Mouse (Mus musculus): Measurements from ENCODE around the gene Rab37. TPM values are rescaled to one million over a fixed set of nuclear protein-coding genes. Genes with fewer than 3 reads are reported as not detected.
A peak's percentile ranks its signal among the peaks of the same experiment; 100 is the strongest.

Gene Rab37
- polyA plus RNA-seq, 1 experiment from 2014 or later = 0.89 TPM

- Histone ChIP-seq H3K4me3 (ENCODE audit: low read length) (no peak overlapping the region), H3K27me3 (replicated peaks; ENCODE audit: control insufficient read depth, insufficient read depth, low read length) (0 out of 2 replicates have a peak, but pooled peaks cover 5% of the 10 kb centered on the region), H3K4me1 (ENCODE audit: control insufficient read depth, insufficient read depth, low read depth, low read length) (no peaks in the 10 kb centered on the region), H3K9ac (ENCODE audit: low read depth, low read length) (no peak overlapping the region), H3K9me3 (ENCODE audit: control insufficient read depth, low read length) (no peaks in the 10 kb centered on the region), H3K36me3 (ENCODE audit: control insufficient read depth, insufficient read depth, low read length) (no peaks in the 10 kb centered on the region), H3K27ac (ENCODE audit: low read depth, low read length) (no peak overlapping the region), H3K4me2 (ENCODE audit: low read length) (no peak overlapping the region)
- 60% methylated on average over 3 of the region's 3 CpGs for WGBS
- no peak for ATAC-seq
These were observed 9.9 kb upstream of the Rab37 start for GRCm38 (mm10) chr11:115081373-115081772.

DNA sequence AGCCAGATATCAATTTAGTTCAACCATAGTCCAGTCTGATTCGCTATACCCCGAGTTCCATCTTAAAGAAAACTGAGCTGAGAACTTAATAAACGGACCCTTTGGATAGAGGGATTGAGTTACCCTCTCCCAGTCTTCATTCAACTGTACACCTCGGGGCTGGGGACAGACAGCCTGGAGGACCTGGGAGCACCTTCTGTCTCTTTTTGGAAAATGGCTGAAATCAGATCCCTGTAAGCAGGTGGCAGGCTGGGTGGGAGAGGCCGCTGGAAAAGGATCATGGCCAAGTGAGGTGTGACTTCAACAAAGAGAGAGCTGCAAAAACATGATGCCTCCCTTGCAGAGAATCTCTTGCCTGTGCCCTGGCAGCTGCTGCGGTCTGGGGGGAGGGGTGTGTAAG lies 9.0 kb upstream of the Rab37 start:
- Histone ChIP-seq H3K9me3 (ENCODE audit: control insufficient read depth, low read length) (no peaks in the 10 kb centered on the region), H3K9ac (ENCODE audit: low read depth, low read length) (no peak overlapping the region), H3K27me3 (replicated peaks; ENCODE audit: control insufficient read depth, insufficient read depth, low read length) (0 out of 2 replicates have a peak, but pooled peaks cover 5% of the 10 kb centered on the region), H3K4me1 (ENCODE audit: control insufficient read depth, insufficient read depth, low read depth, low read length) (no peaks in the 10 kb centered on the region), H3K4me2 (ENCODE audit: low read length) (no peak overlapping the region), H3K4me3 (ENCODE audit: low read length) (no peak overlapping the region), H3K36me3 (ENCODE audit: control insufficient read depth, insufficient read depth, low read length) (no peaks in the 10 kb centered on the region), H3K27ac (ENCODE audit: low read depth, low read length) (no peak overlapping the region)
- 78% methylated on average over 6 of the region's 6 CpGs for WGBS
- no peak for ATAC-seq

DNA sequence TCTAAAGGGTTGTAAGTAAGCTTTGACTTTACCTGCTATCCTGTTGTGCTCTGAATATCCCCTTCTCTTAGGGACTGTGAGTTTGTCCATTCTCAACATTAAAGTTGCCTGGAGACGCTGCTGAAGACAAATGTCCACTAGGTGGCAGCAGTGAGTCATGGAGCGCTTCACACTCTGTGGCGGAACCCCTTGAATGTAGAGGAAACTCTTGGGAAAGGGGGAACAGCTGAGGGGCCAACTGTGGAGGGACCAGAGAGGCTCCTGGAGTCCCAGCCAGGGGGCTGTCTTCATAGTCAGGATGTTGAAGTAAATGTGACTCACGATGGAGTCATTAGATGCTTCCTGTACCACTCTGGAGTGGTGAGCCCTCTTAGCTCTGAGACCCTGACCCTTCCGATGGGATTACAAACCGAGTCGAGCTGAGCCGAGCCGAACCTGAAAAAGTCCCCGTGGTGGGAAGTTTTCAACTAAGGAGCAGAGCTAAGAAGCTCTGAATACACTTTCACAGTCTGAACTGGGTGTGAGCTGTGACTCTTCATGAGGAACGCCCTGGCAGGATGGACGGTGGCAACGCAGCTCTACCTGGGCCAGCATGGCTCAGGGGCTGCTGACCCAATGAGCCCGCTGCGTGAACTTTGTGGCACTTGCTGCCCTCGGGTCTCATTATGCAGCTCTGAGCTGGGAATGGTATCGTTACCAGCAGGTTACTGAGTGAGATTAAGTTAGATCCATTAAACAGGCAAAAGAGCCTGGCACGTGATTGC lies 7.7 kb upstream of the Rab37 start:
- Histone ChIP-seq H3K27ac (ENCODE audit: low read depth, low read length) (no peak overlapping the region), H3K4me3 (ENCODE audit: low read length) (no peak overlapping the region), H3K9ac (ENCODE audit: low read depth, low read length) (no peak overlapping the region), H3K9me3 (ENCODE audit: control insufficient read depth, low read length) (no peaks in the 10 kb centered on the region), H3K4me2 (ENCODE audit: low read length) (no peak overlapping the region), H3K27me3 (replicated peaks; ENCODE audit: control insufficient read depth, insufficient read depth, low read length) (0 out of 2 replicates have a peak, but pooled peaks cover 5% of the 10 kb centered on the region), H3K4me1 (ENCODE audit: control insufficient read depth, insufficient read depth, low read depth, low read length) (no peaks in the 10 kb centered on the region), H3K36me3 (ENCODE audit: control insufficient read depth, insufficient read depth, low read length) (no peaks in the 10 kb centered on the region)
- WGBS = 46% methylated on average over 18 of the region's 18 CpGs
- no peak for ATAC-seq

GRCm38 (mm10) chr11:115084595-115084994 lies 6.6 kb upstream of the Rab37 start:
- Histone ChIP-seq H3K27me3 (replicated peaks; ENCODE audit: control insufficient read depth, insufficient read depth, low read length) (0 out of 2 replicates have a peak, but pooled peaks cover 5% of the 10 kb centered on the region), H3K9me3 (ENCODE audit: control insufficient read depth, low read length) (no peaks in the 10 kb centered on the region), H3K4me3 (ENCODE audit: low read length) (no peak overlapping the region), H3K36me3 (ENCODE audit: control insufficient read depth, insufficient read depth, low read length) (no peaks in the 10 kb centered on the region), H3K27ac (ENCODE audit: low read depth, low read length) (no peak overlapping the region), H3K9ac (ENCODE audit: low read depth, low read length) (no peak overlapping the region), H3K4me2 (ENCODE audit: low read length) (no peak overlapping the region), H3K4me1 (ENCODE audit: control insufficient read depth, insufficient read depth, low read depth, low read length) (no peaks in the 10 kb centered on the region)
- whole genome bisulfite sequencing = 15% methylated on average over 12 of the region's 12 CpGs
- ATAC-seq = no peak

DNA sequence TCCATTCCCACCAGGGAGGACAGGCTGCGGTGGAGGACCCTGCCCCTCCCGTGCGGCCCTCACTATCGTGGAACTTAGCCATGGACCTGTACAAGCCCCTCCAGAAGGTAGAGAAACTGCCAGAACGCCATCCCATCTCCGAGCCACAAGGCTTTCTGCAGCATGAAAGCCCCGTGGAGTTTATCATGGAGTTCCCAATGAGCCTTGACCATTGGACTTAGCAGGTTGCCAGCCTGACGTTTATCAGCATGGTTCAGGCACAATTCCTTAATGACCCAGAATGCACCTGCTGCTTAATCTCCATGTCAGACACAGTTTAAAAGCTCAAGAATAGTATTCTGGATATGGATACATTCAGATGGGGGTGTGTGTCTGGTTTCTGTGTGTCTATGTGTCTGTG lies 6.2 kb upstream of the Rab37 start:
- 42% methylated on average over 8 of the region's 8 CpGs for WGBS
- Histone ChIP-seq H3K9me3 (ENCODE audit: control insufficient read depth, low read length) (no peaks in the 10 kb centered on the region), H3K4me1 (ENCODE audit: control insufficient read depth, insufficient read depth, low read depth, low read length) (no peaks in the 10 kb centered on the region), H3K27ac (ENCODE audit: low read depth, low read length) (no peak overlapping the region), H3K4me2 (ENCODE audit: low read length) (no peak overlapping the region), H3K36me3 (ENCODE audit: control insufficient read depth, insufficient read depth, low read length) (no peaks in the 10 kb centered on the region), H3K27me3 (replicated peaks; ENCODE audit: control insufficient read depth, insufficient read depth, low read length) (0 out of 2 replicates have a peak, but pooled peaks cover 5% of the 10 kb centered on the region), H3K4me3 (ENCODE audit: low read length) (no peak overlapping the region), H3K9ac (ENCODE audit: low read depth, low read length) (no peak overlapping the region)
- no peak for ATAC-seq

DNA sequence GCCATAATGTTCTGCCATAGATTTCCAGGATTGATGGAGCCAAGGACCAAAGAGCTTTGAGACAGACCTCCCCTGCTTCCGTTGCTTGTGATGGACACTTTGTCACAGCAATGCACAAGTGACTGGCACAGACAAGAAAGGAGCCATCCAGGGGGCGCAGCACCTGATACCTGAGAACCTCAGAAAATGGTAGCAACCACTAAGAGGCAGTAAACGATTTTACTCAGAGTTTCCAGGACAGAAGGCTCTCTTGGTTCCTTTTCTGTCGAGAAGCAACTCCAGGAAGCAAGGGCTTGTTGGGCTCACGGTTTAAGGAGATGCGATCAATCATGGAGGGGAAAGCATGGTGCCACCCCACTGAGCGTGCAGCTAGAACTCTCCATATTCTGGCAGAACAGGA lies 5.0 kb upstream of the Rab37 start:
- WGBS = 68% methylated on average over 7 of the region's 7 CpGs
- ATAC-seq = no peak

DNA sequence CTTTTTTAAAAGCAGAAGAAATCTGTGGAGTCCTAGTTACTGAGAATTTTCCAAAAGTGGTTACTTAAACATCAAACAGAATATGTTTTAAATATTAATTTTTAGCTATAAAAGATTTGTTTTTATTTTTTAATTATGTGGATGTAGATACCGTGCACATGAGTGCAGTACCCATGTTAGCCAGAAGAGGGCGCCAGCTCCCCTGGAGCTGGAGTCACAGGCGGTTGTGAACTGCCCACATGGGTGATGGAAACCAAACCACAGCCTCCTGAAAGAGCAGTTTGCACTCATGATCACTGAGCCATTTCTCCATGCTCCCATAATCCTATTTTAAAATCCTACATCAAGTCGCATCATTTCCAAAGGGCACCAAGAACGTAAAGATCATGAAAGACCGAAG lies 1.4 kb upstream of the Rab37 start:
- Histone ChIP-seq H3K4me1 (ENCODE audit: control insufficient read depth, insufficient read depth, low read depth, low read length) (peaks cover 9% of the 10 kb centered on the region), H3K4me3 (ENCODE audit: low read length) (no peak overlapping the region), H3K9me3 (ENCODE audit: control insufficient read depth, low read length) (0 out of 2 replicates have a peak, but pooled peaks cover 4% of the 10 kb centered on the region), H3K27me3 (replicated peaks; ENCODE audit: control insufficient read depth, insufficient read depth, low read length) (peaks cover 20% of the 10 kb centered on the region), H3K9ac (ENCODE audit: low read depth, low read length) (no peak overlapping the region), H3K36me3 (ENCODE audit: control insufficient read depth, insufficient read depth, low read length) (no peaks in the 10 kb centered on the region), H3K4me2 (ENCODE audit: low read length) (no peak overlapping the region), H3K27ac (ENCODE audit: low read depth, low read length) (no peak overlapping the region)
- no peak for ATAC-seq
- WGBS = 69% methylated on average over 6 of the region's 6 CpGs

More for the DNA sequence above, 5.0 kb upstream of the Rab37 start:
- Histone ChIP-seq H3K27ac (ENCODE audit: low read depth, low read length) (no peak overlapping the region), H3K4me2 (ENCODE audit: low read length) (no peak overlapping the region), H3K27me3 (replicated peaks; ENCODE audit: control insufficient read depth, insufficient read depth, low read length) (peaks cover 12% of the 10 kb centered on the region; the same call in 1 of the 2 replicates), H3K4me1 (ENCODE audit: control insufficient read depth, insufficient read depth, low read depth, low read length) (peaks cover under 1% of the 10 kb centered on the region), H3K9me3 (ENCODE audit: control insufficient read depth, low read length) (no peaks in the 10 kb centered on the region), H3K9ac (ENCODE audit: low read depth, low read length) (no peak overlapping the region), H3K4me3 (ENCODE audit: low read length) (no peak overlapping the region), H3K36me3 (ENCODE audit: control insufficient read depth, insufficient read depth, low read length) (no peaks in the 10 kb centered on the region)

GRCm38 (mm10) chr11:115092140-115092539 lies 909 bp downstream of the Rab37 start:
- H3K36me3 ChIP-seq (ENCODE audit: control insufficient read depth, insufficient read depth, low read length) = no peaks in the 10 kb centered on the region
- no peak for ATAC-seq

DNA sequence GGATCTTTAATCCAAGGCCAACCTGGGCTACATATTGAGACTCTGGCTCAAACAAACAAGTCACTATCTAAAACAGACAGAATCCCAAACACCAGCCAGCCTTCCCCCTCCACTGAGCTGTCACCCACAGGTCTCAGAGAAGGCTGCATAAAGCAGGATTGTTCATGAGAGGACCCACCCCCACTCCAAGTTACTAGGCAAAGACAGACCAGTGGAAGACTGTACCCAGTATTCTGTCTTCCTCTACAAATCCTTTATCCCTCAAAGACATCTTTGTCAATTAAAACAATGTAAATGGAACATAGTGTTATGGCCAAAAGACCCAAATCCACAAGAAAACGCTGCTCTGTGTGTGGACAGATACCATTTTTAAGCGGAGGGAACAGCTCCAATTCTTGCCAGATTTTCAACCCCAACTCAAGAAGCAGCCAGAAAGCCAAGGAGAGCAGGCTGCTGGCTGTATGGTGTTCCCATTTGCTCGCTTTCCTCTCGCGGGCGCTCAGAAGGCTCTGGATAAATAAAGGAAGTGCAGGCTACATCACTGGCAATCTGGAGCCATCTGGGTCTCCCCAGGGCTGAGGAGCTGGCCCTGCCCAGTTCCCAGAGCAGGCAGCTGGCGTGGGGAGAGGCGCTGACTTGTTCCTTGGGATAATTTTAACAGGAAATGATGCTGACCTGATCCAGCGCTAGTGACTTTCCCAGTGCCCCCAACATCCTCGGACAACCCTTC lies 7.1 kb downstream of the Rab37 start:
- H3K9me3 ChIP-seq (ENCODE audit: control insufficient read depth, low read length) = 0 out of 2 replicates have a peak, but pooled peaks cover 2% of the 10 kb centered on the region
- H3K4me1 ChIP-seq (ENCODE audit: control insufficient read depth, insufficient read depth, low read depth, low read length) = no peaks in the 10 kb centered on the region
- no peaks in the 10 kb centered on the region for H3K36me3 ChIP-seq (ENCODE audit: control insufficient read depth, insufficient read depth, low read length)
- ATAC-seq = no peak
- no peak overlapping the region for H3K4me2 ChIP-seq (ENCODE audit: low read length)
- H3K9ac ChIP-seq (ENCODE audit: low read depth, low read length) = no peak overlapping the region
- WGBS = 60% methylated on average over 10 of the region's 10 CpGs
- H3K4me3 ChIP-seq (ENCODE audit: low read length) = no peak overlapping the region
- H3K27me3 ChIP-seq (replicated peaks; ENCODE audit: control insufficient read depth, insufficient read depth, low read length) = no peaks in the 10 kb centered on the region
- H3K27ac ChIP-seq (ENCODE audit: low read depth, low read length) = no peak overlapping the region

More at GRCm38 (mm10) chr11:115092140-115092539, 909 bp downstream of the Rab37 start:
- Histone ChIP-seq H3K27ac (ENCODE audit: low read depth, low read length) (no peak overlapping the region), H3K4me1 (ENCODE audit: control insufficient read depth, insufficient read depth, low read depth, low read length) (peaks cover 9% of the 10 kb centered on the region), H3K4me2 (ENCODE audit: low read length) (peak overlapping the region; percentile 57), H3K27me3 (replicated peaks; ENCODE audit: control insufficient read depth, insufficient read depth, low read length) (peaks cover 17% of the 10 kb centered on the region), H3K9me3 (ENCODE audit: control insufficient read depth, low read length) (0 out of 2 replicates have a peak, but pooled peaks cover 4% of the 10 kb centered on the region), H3K4me3 (ENCODE audit: low read length) (peak overlapping the region; percentile 33; the same call in 1 of the 2 replicates), H3K9ac (ENCODE audit: low read depth, low read length) (no peak overlapping the region)
- WGBS = 11% methylated on average over 4 of the region's 4 CpGs
